Mouse (Mus musculus): ENCODE results near the gene Ctnna3.
"Not testable (repeated sequence)": the region's sequence is repeated elsewhere in the genome, so short reads cannot be mapped to it uniquely, and the experiment has no call there.

Gene Ctnna3

GRCm38 (mm10) chr10:63429785-63430305 is at the start of gene Ctnna3:
Gene Ctnna3 (plus strand): TSS chr10:63430098.
- peak; percentile 97 for DNase-seq (ENCODE audit: low read depth, low spot score)

- DNase-seq (ENCODE audit: low read depth, low spot score) = no peak
Measured at GRCm38 (mm10) chr10:63381498-63382280, 48.2 kb upstream of the Ctnna3 start, which contains the start of gene Sirt1. Gene Sirt1 (minus strand): TSS chr10:63381704.

- peak; percentile 94 for DNase-seq (ENCODE audit: low read depth, low spot score)
Measured at GRCm38 (mm10) chr10:63382372-63383279, 47.3 kb upstream of the Ctnna3 start, which contains the start of gene Dnajc12. Gene Dnajc12 (plus strand): TSS chr10:63382443.

GRCm38 (mm10) chr10:63385897-63386296 is 44.0 kb upstream of the Ctnna3 start:
- DNase-seq (ENCODE audit: low read depth, low spot score) = not testable (repeated sequence)

GRCm38 (mm10) chr10:63386444-63386843 is 43.5 kb upstream of the Ctnna3 start:
- peak; percentile 89 for DNase-seq (ENCODE audit: low read depth, low spot score)

GRCm38 (mm10) chr10:63386991-63387390 is 42.9 kb upstream of the Ctnna3 start:
- peak; percentile 55 for DNase-seq (ENCODE audit: low read depth, low spot score)

GRCm38 (mm10) chr10:63388948-63389347 is 41.0 kb upstream of the Ctnna3 start:
- no peak for DNase-seq (ENCODE audit: low read depth, low spot score)

- DNase-seq (ENCODE audit: low read depth, low spot score) = no peak
Measured at GRCm38 (mm10) chr10:63396963-63397362, 32.9 kb upstream of the Ctnna3 start.

GRCm38 (mm10) chr10:63402731-63403504 is 27.0 kb upstream of the Ctnna3 start:
- DNase-seq (ENCODE audit: low read depth, low spot score) = no peak

- DNase-seq (ENCODE audit: low read depth, low spot score) = no peak
Measured at GRCm38 (mm10) chr10:63403636-63404035, 26.3 kb upstream of the Ctnna3 start.

- DNase-seq (ENCODE audit: low read depth, low spot score) = no peak
Measured at GRCm38 (mm10) chr10:63410162-63410956, 19.5 kb upstream of the Ctnna3 start.

- not testable (repeated sequence) for DNase-seq (ENCODE audit: low read depth, low spot score)
Measured at GRCm38 (mm10) chr10:63411674-63412073, 18.2 kb upstream of the Ctnna3 start.

GRCm38 (mm10) chr10:63412756-63413155 is 17.1 kb upstream of the Ctnna3 start:
- no peak for DNase-seq (ENCODE audit: low read depth, low spot score)

GRCm38 (mm10) chr10:63415287-63415686 is 14.6 kb upstream of the Ctnna3 start:
- DNase-seq (ENCODE audit: low read depth, low spot score) = no peak

- no peak for DNase-seq (ENCODE audit: low read depth, low spot score)
Measured at GRCm38 (mm10) chr10:63415850-63416249, 14.0 kb upstream of the Ctnna3 start.

GRCm38 (mm10) chr10:63417061-63417460 is 12.8 kb upstream of the Ctnna3 start:
- no peak for DNase-seq (ENCODE audit: low read depth, low spot score)

GRCm38 (mm10) chr10:63421739-63422735 is 7.9 kb upstream of the Ctnna3 start, which contains the start of gene Gm7075:
Gene Gm7075 (minus strand): TSS chr10:63421789.
- peak; percentile 75 for DNase-seq (ENCODE audit: low read depth, low spot score)

- DNase-seq (ENCODE audit: low read depth, low spot score) = no peak
Measured at GRCm38 (mm10) chr10:63422736-63422992, 7.2 kb upstream of the Ctnna3 start.

Measured in A20 (cell line).